Mouse (Mus musculus): ENCODE results near the gene Gm17660. TPM values are rescaled to one million over a fixed set of nuclear protein-coding genes. Genes with fewer than 3 reads are reported as not detected.
"Not testable (repeated sequence)": the region's sequence is repeated elsewhere in the genome, so short reads cannot be mapped to it uniquely, and the experiment has no call there.

Gene Gm17660
- total RNA-seq, 2 experiments from 2014 or later, result not detected

DNA sequence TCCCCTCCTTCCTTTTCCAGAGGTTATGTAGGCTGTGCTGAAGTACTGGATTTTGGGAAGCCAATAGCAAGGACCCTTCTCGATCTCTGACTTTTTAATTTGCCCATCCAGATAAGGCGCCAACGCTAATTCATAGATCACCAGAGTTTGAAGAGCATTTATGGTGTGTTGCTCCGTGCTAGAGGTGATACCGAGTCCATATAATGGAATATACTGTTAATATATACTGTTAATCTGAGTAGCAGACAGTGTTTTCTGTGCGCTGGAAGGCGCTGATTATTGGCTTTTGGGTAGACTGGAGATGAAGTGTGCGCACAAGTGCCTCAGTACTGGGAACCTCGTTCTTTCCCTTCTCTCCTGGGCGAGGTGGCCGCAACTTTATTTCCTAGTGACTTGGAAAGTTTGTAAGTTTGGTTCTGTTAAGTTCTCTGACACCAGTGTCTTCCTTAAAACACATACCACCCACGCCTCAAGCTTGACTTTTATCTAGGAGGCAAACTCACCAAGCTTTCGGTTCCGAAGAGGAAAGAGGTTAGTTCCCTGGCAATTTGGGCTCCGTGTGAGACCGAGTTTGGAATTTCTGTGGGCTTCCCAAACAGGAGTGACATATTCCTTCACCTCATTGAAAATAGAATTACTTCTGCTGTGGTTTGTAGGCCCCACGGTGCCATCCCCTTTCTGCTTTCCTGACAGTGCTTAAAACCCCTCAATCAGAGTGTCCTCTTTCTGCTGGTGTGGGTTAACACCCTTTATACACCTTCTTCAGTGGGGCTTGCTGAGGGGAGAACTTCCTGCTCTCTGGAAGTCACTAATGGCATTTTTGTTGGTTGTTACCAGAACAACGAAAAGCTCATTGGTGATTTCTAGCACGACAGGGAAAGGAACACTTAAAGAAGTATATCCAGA, 30.0 kb downstream of the Gm17660 start:
- intact Hi-C loops (cut with DNase I), result loop anchor here (2.0 to 5.0 kb wide), 2 partner anchors 27 to 525 kb away; partner anchors contain the start of gene Hsd17b11
- no peak for DNase-seq (ENCODE audit: low spot score)

DNA sequence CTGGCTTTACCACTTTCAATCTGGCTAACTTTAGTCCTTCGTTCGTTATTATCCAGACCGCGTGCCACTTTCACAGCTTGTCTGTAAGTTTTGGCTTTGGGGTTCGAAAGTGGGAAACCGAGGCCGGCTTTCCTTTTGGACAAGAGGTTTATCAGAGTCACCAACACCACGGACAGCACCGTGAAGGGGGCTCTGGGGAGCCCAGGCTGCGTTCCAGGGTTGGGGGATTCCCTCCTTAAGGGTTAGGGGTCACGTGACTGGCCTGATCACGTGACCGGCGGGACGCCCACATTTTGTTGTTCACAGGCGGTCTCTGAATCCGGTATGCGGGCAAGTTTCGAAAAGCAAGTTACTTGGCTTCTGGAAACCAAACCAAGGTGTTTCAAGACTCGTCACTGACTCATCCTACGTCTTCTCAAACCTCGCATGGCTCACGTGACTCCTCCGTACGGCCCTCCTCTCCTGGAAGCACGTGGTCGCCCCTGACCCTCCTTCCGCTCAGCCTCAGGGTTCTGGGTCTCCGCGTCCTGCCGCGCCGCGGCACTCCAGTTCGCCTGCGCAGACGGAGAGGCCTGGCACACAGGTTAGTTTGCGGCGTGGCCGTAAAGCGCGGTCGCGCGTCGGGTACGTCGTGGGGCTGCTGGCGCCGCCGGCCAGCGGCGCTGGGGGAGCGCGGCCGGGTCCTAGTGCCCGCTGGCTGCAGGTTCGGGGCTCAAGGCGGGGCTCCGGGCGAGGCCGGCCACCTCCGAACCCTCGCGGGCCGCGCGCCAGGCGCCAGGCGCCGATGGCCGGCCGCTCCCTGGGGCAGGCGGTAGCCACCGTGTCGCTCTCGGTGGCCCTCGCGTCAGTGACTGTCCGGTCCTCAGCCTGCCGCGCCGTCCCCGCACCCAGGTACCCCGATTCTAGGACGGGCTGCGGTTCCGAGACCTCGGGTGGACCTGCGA, 30.9 kb downstream of the Gm17660 start, which contains the start of gene Nudt9:
Nudt9 (plus strand) TSS at position 51 of the 944 bp plus-strand sequence.
- DNase-seq (ENCODE audit: low spot score), result peak; percentile 96
- intact Hi-C loops (cut with DNase I), result loop anchor here (2.0 to 5.0 kb wide), 2 partner anchors 26 to 526 kb away; partner anchors contain the start of gene Hsd17b11

DNA sequence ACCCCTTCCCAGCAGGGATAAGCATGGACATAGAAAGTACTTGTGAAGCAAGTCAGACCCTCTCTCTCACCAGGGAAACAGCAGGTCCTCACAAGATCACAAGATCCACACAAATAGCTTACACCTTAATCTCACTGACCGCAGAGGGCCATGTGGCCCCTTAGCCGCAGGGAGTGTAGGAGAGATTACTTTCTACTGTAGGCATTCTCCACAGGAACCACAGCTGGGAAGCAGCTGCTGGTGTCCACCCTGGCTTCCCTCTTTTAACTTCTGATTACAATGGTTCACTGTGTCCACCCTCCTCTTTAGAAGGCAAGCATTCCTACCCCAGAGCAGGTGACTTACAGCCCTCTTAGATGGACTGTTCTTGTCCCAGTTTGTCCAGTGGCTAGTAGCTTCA, 33.7 kb downstream of the Gm17660 start:
- no peak for DNase-seq (ENCODE audit: low spot score)
- intact Hi-C loops (cut with DNase I), result loop anchor here (5.0 kb wide), 1 partner anchor 131 kb away; the partner anchor contains the start of gene Klhl8

DNA sequence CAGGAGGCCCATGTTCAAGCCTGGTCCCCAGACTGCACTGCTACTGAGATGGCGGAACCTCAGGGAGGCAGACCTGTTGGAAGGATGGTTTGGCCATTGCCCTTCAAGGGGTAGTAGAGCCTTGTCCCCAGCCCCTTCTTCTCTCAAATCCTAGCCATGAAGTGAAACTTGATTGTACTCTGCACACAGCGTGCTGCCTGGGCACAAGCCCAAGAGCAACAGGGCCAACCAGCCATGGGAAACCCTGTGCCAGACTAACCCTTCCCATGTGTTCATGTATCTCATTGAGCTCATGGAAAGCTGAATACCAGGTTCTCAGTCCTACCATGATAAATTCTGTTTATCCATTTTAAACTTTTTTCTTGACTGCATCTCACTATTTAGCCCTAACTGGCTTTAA, 34.5 kb downstream of the Gm17660 start:
- no peak for DNase-seq (ENCODE audit: low spot score)
- intact Hi-C loops (cut with DNase I), result loop anchor here (5.0 kb wide), 1 partner anchor 131 kb away; the partner anchor contains the start of gene Klhl8

DNA sequence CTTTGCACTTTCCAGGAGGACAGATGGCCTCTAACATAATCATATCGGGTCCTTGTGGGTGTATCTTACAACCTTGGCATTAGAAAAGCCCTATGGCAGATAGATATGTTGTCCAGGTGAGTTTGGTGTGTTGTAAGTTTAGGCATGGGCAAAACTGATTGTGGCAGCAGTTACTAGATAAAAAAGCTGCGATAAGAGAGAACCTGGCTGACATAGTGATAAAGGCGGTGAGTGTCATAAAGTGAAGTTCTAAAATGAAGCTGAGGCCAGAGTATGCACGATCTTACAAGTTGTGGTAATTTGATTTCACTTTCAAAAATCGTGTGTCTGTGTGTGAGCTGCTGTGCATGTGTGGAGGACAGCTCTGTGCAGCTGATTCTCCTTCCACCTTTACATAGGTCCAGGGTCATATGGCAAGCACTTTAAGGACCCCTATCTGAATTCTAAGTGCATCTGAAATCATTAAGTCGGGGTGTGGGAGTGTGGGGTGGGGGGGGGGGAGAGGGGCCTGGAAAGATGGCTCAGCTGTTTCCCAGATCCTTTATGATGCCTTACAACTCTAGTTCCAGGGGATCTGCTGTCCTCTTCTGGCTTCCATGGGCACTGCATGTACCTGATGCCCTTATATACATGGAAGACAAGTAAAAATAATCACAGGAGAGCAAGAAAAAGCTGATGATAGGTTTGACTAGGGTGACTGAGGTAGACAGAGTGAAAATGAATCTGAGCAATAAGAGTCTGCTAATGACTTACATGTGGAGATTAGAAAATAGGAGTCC, 38.1 kb downstream of the Gm17660 start:
- intact Hi-C loops (cut with DNase I), result loop anchor here (1.0 kb wide), 1 partner anchor 39 kb away; no protein-coding TSS in a partner anchor

DNA sequence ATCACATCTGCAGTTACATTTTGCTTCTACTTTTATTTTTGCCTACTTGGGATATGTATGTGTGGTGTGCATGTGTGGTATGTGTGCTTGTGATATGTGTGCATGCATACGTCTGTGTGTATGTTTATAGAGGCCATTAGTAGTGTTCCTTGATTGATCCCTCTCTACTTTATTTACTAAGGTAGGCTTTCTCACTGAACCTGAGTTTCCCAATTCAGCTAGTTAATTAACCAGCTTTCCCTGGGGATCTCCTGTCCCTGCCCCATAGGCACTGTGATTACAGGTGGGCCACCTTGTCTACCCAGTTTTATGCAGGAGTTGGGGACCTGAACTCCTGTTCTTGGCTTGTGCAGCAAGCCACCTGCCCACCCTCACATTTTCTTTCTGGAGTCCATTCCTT, 40.7 kb downstream of the Gm17660 start:
- intact Hi-C loops (cut with DNase I), result no loop called here
- DNase-seq (ENCODE audit: low spot score), result no peak

More for the DNA sequence above, 38.1 kb downstream of the Gm17660 start:
- no peak for DNase-seq (ENCODE audit: low spot score)

DNA sequence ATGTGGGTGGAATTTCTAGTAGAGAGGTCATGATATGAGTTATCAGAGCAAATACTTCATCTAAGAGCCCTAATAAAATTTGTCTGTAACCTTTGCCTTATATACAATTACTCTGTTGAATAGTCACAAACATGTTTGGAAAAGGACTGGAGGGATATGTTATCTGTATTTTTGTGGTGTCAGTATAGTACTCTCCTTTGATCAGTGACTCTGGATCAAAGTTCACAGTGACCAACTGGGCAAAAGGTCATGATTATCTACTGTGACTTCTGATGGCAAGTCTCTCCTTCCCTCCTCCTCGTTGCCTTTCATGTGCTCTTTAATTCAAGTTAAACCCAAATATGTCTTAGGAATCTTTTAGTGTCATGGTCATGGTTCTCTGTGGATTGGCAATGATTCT, 41.6 kb downstream of the Gm17660 start:
- DNase-seq (ENCODE audit: low spot score), result no peak

DNA sequence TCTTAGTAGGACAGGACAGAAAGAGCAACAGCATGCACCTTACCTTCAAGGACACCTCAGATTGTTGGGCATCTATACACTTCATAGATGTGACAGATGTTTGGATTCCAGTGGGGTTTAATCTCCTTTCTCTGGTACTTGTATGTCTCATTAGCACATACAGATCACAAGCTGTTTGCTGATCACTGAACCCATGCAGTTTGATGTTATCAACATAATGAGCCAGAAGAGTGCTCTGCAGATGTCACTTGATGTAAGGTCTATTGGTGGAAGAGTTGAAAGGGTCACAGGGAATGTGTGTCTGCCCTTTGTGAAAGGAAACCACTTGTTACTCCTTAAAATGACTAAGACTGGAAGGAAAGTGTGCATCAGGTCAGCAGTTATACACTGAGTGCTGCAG, 42.3 kb downstream of the Gm17660 start:
- intact Hi-C loops (cut with DNase I), result no loop called here
- no peak for DNase-seq (ENCODE audit: low spot score)

More for the DNA sequence above, 41.6 kb downstream of the Gm17660 start:
- intact Hi-C loops (cut with DNase I), result no loop called here

DNA sequence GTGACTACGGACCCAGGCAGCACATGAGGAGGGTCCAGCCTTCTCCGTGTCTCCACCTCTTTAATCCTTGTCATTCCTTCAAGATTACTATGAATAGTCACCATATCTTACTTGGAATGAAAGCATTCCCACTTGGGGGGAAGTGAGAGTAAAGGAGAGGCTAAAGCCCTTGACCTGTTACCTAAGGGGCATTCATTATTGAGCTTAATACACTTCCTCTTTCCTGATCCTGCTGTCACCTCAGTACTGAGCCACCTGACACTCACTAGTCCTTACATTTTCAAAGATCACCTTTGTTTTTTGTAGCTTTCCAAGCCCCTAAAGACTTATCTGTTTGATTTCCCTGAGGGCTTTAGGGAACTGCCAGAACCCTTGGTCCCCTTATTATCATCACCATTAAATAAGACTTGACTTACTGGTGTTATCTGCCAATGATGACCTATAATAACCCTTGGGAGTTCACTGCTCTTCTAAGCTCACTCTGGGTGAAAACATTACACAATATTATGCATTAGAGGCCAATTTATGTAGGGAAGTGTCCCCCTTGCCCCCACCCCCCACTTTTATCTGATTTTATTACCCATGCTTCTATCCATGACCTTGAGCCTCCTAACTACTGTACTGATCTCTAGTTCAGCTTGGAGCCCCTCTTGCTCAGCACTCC, 44.8 kb downstream of the Gm17660 start:
- no peak for DNase-seq (ENCODE audit: low spot score)
- intact Hi-C loops (cut with DNase I), result no loop called here

DNA sequence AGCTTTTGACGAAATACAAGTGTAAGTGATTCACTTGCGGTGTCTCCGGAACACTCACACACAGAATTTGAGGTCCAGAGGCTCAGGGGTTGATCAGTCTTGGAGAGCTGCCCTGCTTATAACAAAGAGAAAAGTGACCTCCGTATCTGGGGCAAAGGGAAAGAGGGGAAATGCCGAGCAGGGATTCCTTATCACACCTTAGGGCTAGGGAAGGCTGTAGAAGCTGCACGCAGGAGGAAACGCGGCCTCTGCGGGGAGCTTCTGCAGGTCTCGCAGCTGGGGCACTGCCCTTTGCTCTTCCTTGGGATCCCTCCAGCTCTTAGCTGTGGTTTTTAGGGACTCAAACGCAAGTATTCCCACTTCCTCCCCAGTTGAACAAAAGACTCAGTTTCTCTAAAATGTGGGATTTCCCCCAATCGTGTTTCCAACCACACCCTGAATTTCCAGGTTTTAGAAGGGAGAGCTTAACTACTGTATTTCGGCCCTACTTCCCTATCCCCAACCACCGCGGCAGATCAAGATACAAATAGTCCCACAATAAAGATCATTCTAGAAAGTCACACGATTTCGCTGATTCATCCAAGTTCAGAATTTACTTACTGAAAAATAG, 52.1 kb downstream of the Gm17660 start:
- intact Hi-C loops (cut with DNase I), result no loop called here
- DNase-seq (ENCODE audit: low spot score), result no peak

DNA sequence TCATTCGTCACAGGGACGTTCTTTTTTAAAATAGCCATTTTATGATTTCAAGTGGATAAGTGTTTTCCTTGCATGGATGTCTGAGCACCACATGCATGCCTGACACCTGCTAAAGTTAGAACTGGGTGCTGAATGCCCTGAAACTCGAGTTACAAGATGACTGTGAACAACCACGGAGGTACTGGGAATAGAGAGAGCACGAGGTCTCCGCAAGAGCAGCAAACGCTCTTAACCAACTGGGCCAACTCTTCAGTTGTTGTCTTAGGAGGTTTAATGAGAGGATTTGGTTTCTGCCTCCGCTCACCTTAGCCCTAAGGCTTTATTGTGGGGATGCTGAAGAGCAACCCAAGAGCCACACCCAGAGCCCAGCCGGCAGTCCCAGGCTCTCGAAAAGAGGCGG, 52.6 kb downstream of the Gm17660 start:
- intact Hi-C loops (cut with DNase I), result no loop called here
- no peak for DNase-seq (ENCODE audit: low spot score)

DNA sequence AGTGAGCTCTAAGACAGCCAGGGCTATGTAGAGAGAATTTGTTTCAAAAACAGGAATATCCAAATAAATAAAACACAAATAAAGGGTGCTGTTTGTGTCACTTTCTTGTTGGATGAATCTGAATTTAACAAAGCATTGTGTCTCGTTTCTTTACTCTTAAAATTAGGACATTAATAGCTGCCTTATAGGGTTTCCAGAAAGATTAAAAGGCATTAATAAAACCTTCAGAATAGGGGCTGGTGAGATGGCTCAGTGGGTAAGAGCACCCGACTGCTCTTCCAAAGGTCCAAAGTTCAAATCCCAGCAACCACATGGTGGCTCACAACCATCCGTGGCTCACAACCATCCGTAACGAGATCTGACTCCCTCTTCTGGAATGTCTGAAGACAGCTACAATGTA, 53.2 kb downstream of the Gm17660 start:
- DNase-seq (ENCODE audit: low spot score); intact Hi-C loops (cut with DNase I): not testable (repeated sequence)

DNA sequence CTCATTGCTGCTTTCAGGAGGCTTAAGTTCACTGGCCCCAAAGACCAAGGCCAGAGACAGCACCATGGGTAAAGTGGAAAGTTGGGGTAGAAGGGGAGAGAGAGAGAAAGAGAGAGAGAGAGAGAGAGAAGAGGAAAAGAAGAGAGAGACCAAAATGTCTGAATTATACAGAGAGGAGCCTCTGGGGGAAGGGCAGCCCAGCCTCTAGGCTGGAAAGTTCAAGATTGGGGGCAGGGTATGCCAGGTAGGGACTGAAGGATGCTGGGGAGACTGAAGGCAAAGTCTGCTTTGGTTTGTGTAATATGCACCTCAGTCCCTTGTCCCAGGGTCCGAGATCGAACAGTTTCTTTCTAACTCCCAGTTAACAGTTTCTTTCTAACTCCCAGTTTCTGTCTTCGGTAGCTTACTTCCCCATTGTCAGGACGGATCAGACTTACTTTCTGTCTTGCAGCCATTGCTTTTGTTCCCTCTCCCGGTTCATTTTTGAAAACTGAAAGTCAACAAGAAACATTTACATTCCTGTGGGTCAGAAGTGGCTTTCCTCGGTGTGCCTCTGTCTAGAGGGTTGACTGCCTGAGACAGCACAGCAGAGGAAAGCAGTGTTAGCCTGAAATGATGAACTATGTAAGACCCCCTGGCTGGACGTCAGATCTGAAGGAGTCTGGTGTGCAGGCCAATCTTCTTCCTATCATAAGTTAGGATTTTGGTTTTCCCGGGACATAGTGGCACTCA, 54.0 kb downstream of the Gm17660 start:
- intact Hi-C loops (cut with DNase I), result no loop called here
- no peak for DNase-seq (ENCODE audit: low spot score)

DNA sequence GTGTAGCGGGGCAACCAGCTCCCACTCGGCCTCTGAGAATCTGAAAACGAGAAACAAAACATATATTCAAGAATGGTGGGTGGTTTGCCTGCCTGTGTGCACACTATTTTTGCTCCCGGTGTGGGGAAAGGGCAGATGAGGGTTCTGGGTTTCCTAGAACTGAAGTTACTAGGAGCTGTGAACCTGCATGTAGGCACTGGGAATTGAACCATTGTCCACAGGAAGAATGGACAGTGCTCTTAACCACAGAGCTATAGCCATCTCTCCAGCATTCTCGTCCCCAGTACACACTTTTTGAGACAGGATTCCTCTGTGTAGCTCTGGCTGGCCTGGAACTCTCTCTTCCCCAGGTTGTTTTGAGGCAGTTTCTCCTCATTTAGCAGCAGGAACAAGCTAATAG, 54.9 kb downstream of the Gm17660 start:
- no peak for DNase-seq (ENCODE audit: low spot score)
- intact Hi-C loops (cut with DNase I), result no loop called here

DNA sequence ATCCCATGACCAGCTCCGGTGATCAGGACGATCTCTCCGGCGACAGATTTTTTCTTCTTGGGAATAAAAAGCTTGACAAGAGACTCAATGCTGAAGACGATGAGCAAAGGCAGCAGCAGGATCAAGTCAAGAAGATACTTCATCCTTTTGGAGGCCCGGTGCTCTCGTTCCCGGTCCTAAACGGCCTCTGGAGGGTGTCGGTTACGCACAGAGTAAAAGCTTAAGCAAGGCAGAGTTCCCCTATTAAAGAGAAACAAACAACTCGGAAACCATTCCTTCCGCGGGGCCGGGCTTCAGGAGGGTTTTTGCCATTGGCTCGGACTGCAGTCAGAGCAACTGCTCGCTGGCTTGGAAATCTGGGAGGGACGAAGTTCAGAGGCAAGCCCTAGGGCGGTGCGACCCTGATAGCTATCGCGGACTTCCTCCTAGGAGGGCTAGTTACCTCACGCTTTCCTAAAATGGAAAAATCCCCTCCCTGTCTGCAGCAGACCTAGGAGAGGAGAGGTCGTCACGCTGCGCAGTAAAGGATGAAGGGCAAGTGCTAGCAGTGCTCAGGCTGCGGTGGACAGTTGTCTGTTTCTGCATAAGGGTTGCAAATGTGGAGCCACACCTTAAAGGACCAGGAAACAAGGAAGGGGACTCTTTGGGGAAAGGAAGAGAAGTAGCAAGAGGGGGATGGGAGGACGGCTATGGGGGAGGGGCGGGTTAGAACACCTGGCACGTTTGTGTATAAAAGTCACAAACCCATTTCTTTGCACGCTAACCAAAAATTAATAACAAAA, 55.6 kb downstream of the Gm17660 start, which contains the start of gene Hsd17b11:
Hsd17b11 (minus strand) TSS at position 323 of the 782 bp plus-strand sequence.
- intact Hi-C loops (cut with DNase I), result loop anchor here (2.0 kb wide), 1 partner anchor 25 kb away; the partner anchor contains the start of gene Nudt9

More for the DNA sequence above, 55.6 kb downstream of the Gm17660 start, which contains the start of gene Hsd17b11:
- DNase-seq (ENCODE audit: low spot score), result peak; percentile 86

Data from heart, postnatal 25 days (tissue).